Mouse (Mus musculus) adrenal gland, postnatal 14 days (tissue): ENCODE data around the gene Stambp. TPM values are rescaled to one million over a fixed set of nuclear protein-coding genes. Genes with fewer than 3 reads are reported as not detected.
A peak's percentile ranks its signal among the peaks of the same experiment; 100 is the strongest.

Source experiments
- DNase-seq: peaks from one replicate; pipeline ENCODE4 v3.0.0; 2021; ENCODE audit warnings: mixed read lengths
- total RNA-seq: library from RNA; stranded (reverse); gene quantifications from 2 replicates; pipeline ENCODE4 v1.2.3, GENCODE M21; 2021

Stambp gene
- total RNA-seq, 1 experiment from 2014 or later: 18.0 TPM

GRCm38 (mm10) chr6:83568901-83569862 is 3.3 kb downstream of the Stambp start:
- no peak for DNase-seq

DNA sequence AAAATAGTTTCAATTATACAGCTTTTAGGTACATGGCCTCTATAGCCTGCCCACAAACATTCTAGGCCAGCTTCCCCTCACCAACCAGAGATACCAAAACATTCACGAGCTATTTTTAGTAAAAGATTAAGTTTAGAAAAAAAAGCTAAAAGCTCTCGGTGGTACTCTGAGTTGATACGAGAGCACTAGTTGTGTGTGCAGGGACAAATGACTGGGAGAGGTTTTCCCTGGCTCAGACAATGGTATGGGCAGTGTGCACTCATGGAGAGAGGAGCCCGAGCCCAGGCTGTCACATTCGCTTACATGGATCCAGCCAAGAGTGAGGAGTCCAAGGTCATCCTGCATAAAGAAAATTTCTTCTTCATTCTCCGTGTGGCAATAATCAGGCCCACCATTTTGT is 16.6 kb downstream of the Stambp start:
- DNase-seq: no peak

DNA sequence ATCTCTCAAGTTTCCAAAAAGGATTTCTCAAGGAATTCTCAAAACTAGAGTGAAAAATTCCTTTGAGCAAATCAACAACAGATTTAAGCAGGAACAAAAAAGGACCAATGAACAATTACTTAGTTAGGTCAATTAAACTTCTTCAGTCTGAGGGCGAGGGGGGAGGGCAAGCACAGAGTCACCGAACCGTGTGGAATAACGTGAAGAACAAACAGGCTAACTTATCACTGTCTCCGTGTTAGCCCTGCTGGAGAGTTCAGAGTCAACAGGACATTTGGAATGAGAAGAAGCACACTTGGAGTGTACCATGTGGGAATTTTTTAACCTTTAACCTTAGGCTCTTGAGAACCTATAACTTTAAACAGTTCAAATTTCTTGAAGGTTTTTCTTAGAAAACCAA is 24.2 kb downstream of the Stambp start:
- DNase-seq: no peak

DNA sequence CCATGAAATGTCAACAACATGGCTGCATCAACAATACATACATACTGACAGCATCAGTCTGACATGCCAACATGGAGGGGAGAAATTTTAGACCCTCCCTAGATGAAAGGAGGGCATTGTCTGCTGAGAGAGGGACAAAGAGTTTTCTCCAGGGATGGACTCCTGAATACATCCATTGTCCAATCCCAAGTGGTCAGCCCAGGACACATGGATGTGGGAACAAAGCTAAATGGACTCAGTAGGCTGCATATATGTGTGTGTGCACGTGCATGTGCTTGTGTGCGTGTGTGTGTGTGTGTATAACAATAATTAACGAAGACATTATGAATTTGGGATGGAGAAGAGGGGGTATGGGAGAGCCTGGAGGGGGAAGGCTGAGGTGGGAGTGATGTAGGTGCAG is 26.8 kb downstream of the Stambp start:
- DNase-seq: no peak

- DNase-seq: no peak
Observed at GRCm38 (mm10) chr6:83541756-83542456, 30.6 kb downstream of the Stambp start.

DNA sequence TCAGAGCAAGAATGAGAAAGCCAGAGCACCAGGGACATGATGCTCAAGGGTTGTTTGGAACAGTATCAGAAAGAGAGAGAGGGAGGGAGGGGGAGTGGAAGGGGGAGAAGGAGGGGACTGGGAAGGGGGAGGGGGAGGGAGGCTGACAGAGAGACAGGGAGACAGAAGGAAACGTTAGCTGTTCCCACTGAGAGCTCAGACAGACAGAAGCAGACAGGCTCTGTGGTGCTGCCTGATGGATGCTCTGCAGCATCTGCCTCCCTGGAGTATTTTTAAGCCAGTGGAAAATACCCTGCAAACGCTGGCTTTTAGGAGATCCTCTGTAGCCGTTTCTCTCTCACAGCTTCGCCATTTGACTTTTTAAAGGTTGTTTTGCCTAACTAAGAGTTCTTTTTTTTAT is 32.5 kb downstream of the Stambp start:
- DNase-seq: no peak

GRCm38 (mm10) chr6:83536795-83537059 is 35.8 kb downstream of the Stambp start:
- no peak for DNase-seq

DNA sequence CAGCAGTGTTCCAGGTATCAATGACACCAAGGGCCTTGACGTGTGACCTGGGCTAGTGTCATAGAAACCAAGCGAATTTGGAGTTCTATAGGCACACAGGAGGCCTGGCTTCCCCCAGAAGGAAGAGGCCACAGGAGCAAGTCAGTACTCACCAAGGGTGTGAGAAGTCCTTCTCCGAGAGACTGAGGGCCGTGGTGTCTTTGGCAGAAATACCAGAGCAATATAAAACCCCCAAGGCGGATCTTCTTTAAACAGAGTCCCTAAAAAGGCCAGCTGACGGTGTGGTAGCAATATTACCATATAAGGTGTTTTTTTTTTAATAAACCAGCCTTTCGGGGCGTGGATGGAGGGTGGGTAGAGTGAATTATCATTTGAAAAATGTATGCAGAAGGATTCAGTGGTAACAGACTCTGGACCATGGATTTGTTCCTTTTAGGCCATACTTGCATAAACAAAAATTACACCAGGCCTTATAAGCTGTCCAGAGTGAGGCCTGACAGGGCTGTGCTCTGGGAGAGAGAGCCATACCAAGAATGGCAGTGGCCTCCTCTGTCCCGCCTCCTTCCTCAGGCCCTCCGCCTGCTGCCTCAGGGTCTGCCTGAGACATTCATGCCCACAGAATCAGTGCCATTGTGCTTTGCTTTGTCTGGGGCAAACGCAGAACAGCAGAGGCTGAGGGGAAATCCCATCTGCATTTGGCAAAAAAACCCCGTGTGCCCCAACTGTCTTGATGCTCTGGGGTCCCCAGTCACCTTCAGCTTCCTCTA is 36.3 kb downstream of the Stambp start, which contains the start of gene Actg2:
Gene Actg2, minus strand, starts transcription at position 238 of the 767 bp plus-strand sequence.
- no peak for DNase-seq

DNA sequence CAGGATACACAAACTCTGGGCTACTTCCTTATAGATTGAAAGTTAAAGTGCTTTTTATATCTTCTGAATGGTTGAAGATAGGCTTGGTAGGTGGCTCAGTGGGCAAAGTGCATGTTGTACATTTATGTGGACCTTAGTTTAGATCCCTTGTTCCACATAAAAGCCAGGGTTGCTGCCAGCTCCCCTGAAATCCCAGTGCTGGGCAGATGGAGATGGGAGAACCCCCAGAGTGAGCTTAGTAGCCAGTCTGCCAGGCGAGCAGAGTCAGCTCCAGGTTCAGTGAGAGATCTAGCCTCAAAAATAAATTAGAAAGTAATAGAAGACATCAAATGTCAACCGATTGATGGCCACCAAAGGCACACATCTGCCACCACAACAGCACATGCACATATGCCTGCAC is 39.9 kb downstream of the Stambp start:
- DNase-seq: no peak

DNA sequence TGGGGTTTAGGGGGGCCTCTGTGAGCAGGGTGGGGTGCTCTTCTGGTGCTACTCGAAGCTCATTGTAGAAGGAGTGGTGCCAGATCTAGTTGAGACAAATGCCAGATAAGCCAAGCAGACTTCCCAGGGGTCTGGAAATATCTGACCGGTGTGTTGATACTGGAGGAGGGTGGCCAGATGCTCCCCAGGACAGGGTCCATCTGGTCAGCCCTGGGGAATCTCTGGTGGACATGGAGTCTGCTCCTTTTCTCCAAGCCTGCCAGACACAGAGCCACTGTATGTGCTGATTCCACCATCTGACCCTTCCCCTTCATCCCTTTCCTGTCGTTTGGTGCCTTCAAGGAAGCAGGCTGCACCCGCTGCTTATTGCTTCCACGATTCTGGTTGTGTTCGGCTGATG is 49.3 kb downstream of the Stambp start:
- DNase-seq: no peak

GRCm38 (mm10) chr6:83521784-83522183 is 50.7 kb downstream of the Stambp start:
- DNase-seq: no peak

DNA sequence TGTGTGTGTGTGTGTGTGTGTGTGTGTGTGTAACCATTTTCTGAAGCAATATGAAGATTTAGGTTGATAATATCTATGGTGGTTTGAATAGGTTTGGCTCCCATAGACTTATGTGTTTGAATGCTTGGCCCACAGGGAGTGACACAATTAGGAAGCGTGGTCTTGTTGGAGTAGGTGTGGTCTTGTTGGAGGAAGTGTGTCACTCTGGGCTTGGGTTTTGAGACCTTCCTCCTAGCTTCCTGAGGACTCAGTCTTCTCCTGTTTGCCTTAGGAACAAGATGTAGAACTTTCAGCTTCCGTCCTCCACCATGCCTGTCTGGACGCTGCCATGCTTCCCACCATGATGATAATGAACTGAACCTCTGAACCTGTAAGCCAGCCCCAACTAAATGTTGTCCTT is 53.9 kb downstream of the Stambp start:
- no peak for DNase-seq

- DNase-seq: no peak
Observed at GRCm38 (mm10) chr6:83515172-83515571, 57.4 kb downstream of the Stambp start.

DNA sequence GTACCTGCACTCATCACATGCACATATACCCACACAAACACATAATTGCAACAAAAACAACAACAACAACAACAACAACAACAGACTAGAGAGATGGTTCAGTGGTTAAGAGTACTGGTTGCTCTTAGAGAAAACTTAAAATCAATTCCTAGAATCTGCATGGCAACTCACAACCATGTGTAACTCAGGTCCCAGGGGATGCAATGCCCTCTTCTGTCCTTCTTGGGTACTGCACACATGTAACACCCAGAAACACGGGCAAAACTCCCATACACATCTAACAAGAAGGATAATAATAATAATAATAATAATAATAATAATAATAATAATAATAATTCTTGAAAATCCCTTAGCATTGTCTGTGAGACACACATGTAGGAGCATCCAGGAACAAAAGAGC is 60.0 kb downstream of the Stambp start:
- peak; percentile 76 for DNase-seq

GRCm38 (mm10) chr6:83510210-83510609 is 62.3 kb downstream of the Stambp start:
- DNase-seq: no peak

GRCm38 (mm10) chr6:83509442-83509841 is 63.1 kb downstream of the Stambp start:
- DNase-seq: peak; percentile 86

GRCm38 (mm10) chr6:83507168-83507546 is 65.4 kb downstream of the Stambp start:
- no peak for DNase-seq

GRCm38 (mm10) chr6:83506258-83507167 is 66.0 kb downstream of the Stambp start, which contains the start of gene Dguok:
Gene Dguok (minus strand): TSS chr6:83506969.
- DNase-seq: peak; percentile 98

- DNase-seq: no peak
Observed at GRCm38 (mm10) chr6:83505554-83505953, 67.0 kb downstream of the Stambp start.

- no peak for DNase-seq
Observed at GRCm38 (mm10) chr6:83503361-83503760, 69.2 kb downstream of the Stambp start.

DNA sequence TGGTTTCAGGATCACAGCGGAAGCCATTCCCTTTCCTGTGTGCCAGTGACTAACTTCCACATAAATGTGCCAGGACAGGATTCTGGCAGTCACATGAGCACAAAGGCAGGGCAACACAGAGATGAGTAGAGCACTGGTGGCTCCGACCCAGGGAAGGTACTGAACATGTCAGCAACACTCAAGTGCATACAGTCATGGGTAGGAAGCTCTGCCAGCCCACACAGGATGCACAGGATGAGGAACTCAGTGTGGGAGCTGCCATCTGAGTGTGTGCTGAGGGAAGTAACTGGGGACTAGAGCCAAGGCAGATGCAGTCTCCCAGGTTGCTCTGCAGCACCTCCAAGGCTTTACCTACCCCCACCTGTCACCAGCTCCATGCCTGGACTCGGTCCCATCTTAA is 69.9 kb downstream of the Stambp start:
- DNase-seq: peak; percentile 45
